Comparison of ENCODE assay signal across 8 mouse cellular contexts in genomic region chr11:23633879-23634215, GRCm38 (mm10). TPM values are rescaled to one million over a fixed set of nuclear protein-coding genes. Genes with fewer than 3 reads are reported as not detected.
DNase-seq lines count a peak whose midpoint lies in the region; ATAC-seq and TF ChIP-seq lines count a peak whose summit lies in the region.

No protein-coding gene starts in this region.

- DNase-seq in heart, postnatal 0 days (ENCODE audit: low spot score) = no peak
- no peak for DNase-seq in heart, adult 9 months (ENCODE audit: low spot score in 2 of 2)
- no peak for DNase-seq in cerebellum, postnatal 36 days
- no peak for DNase-seq in cerebellum, adult 9-11 months
- DNase-seq in B cell, adult 2 months = no peak

- no peak for TF ChIP-seq EP300 in heart, postnatal 0 days (IDR thresholded peaks at IDR 0.05; ENCODE audit: low read depth)

- no peak for ATAC-seq in heart, postnatal 0 days (ENCODE audit: insufficient read depth, low read depth)
- ATAC-seq in hindbrain, embryonic 12.5 days (ENCODE audit: low FRiP score) = no peak; the same call in 1 of the 2 replicates
- ATAC-seq in midbrain, embryonic 13.5 days = no peak; the same call in 1 of the 2 replicates

- peak overlapping the region; percentile 90 for H3K4me2 ChIP-seq in heart, postnatal 0 days (ENCODE audit: low read depth, low read length)
- H3K4me2 ChIP-seq in hindbrain, embryonic 12.5 days (replicated peaks) = peak overlapping the region; percentile 55
- H3K4me2 ChIP-seq in midbrain, embryonic 13.5 days (replicated peaks) = peak overlapping the region; percentile 66

- no peak for TF ChIP-seq CTCF in heart, postnatal 0 days (IDR thresholded peaks at IDR 0.05; ENCODE audit: low read depth)

- 7% methylated on average over 7 of the region's 7 CpGs for WGBS in heart, postnatal 0 days
- 15% methylated on average over 7 of the region's 7 CpGs for WGBS in hindbrain, embryonic 12.5 days
- 10% methylated on average over 7 of the region's 7 CpGs for WGBS in midbrain, embryonic 13.5 days

- peak overlapping the region; percentile 83 for H3K4me3 ChIP-seq in heart, postnatal 0 days (ENCODE audit: low read depth, low read length)
- H3K4me3 ChIP-seq in brown adipose tissue, adult 24 weeks (ENCODE audit: insufficient read depth, low read depth, low read length) = peak overlapping the region; percentile 39
- H3K4me3 ChIP-seq in hindbrain, embryonic 12.5 days = peak overlapping the region; percentile 87
- H3K4me3 ChIP-seq in midbrain, embryonic 13.5 days (replicated peaks) = peak overlapping the region; percentile 90

- H3K36me3 ChIP-seq in heart, postnatal 0 days (replicated peaks; ENCODE audit: control insufficient read depth, insufficient read depth, low read length) = no peaks in the 10 kb centered on the region
- H3K36me3 ChIP-seq in hindbrain, embryonic 12.5 days = no peaks in the 10 kb centered on the region
- no peaks in the 10 kb centered on the region for H3K36me3 ChIP-seq in midbrain, embryonic 13.5 days

- no peak overlapping the region for H3K27ac ChIP-seq in heart, postnatal 0 days (ENCODE audit: low read depth)
- no peak overlapping the region for H3K27ac ChIP-seq in brown adipose tissue, adult 24 weeks (replicated peaks; ENCODE audit: low read depth, low read length)
- H3K27ac ChIP-seq in hindbrain, embryonic 12.5 days = peak overlapping the region; percentile 95
- H3K27ac ChIP-seq in midbrain, embryonic 13.5 days = peak overlapping the region; percentile 98

- no peak overlapping the region for H3K9ac ChIP-seq in heart, postnatal 0 days (replicated peaks; ENCODE audit: low read depth, low read length)
- H3K9ac ChIP-seq in hindbrain, embryonic 12.5 days = peak overlapping the region; percentile 94; the same call in 1 of the 2 replicates
- H3K9ac ChIP-seq in midbrain, embryonic 13.5 days (replicated peaks) = peak overlapping the region; percentile 61

- H3K4me1 ChIP-seq in heart, postnatal 0 days (ENCODE audit: control insufficient read depth, insufficient read depth) = peaks cover 4% of the 10 kb centered on the region; the same call in 1 of the 2 replicates
- H3K4me1 ChIP-seq in brown adipose tissue, adult 24 weeks (ENCODE audit: control insufficient read depth, insufficient read depth, insufficient read length, low read length) = no peaks in the 10 kb centered on the region
- H3K4me1 ChIP-seq in hindbrain, embryonic 12.5 days = peaks cover 6% of the 10 kb centered on the region
- peaks cover 30% of the 10 kb centered on the region for H3K4me1 ChIP-seq in midbrain, embryonic 13.5 days (replicated peaks)

- H3K9me3 ChIP-seq in heart, postnatal 0 days (replicated peaks; ENCODE audit: control insufficient read depth, low read length) = no peaks in the 10 kb centered on the region
- H3K9me3 ChIP-seq in hindbrain, embryonic 12.5 days (replicated peaks) = no peaks in the 10 kb centered on the region
- no peaks in the 10 kb centered on the region for H3K9me3 ChIP-seq in midbrain, embryonic 13.5 days

- H3K27me3 ChIP-seq in heart, postnatal 0 days (ENCODE audit: control insufficient read depth, insufficient read depth, low read length) = no peaks in the 10 kb centered on the region
- no peaks in the 10 kb centered on the region for H3K27me3 ChIP-seq in hindbrain, embryonic 12.5 days
- H3K27me3 ChIP-seq in midbrain, embryonic 13.5 days = no peaks in the 10 kb centered on the region

RNA-seq across cellular contexts. Expression of gene 0610010F05Rik, which starts 0.4 kb away (rescaled TPM):
- 6.0 and 6.6 TPM in 2 replicates for total RNA-seq in heart, postnatal 0 days (2014; rRNA removed; ENCODE audit: low replicate concordance)
- 15.8 and 16.2 TPM in 2 replicates for polyA plus RNA-seq in heart, postnatal 0 days (2015; fragmentation: Nextera tagmentation; extraction: Ambion mirVana)
- polyA plus RNA-seq in brown adipose tissue, adult 24 weeks (2012; ENCODE audit: insufficient read depth, insufficient read length, missing spikeins) = 16.5 and 20.5 TPM in 2 replicates
- polyA plus RNA-seq in hindbrain, embryonic 12.5 days (2016; fragmentation: Nextera tagmentation; extraction: Ambion mirVana) = 90.0 and 95.1 TPM in 2 replicates
- polyA plus RNA-seq in midbrain, embryonic 13.5 days (2015; fragmentation: Nextera tagmentation; extraction: Ambion mirVana) = 141 and 149 TPM in 2 replicates

RNA-seq across cellular contexts. Expression of gene Pus10, which starts 31.6 kb away (rescaled TPM):
- total RNA-seq in heart, postnatal 0 days (2014; rRNA removed; ENCODE audit: low replicate concordance) = 4.8 and 13.3 TPM in 2 replicates
- polyA plus RNA-seq in heart, postnatal 0 days (2015; fragmentation: Nextera tagmentation; extraction: Ambion mirVana) = 7.9 and 8.7 TPM in 2 replicates
- polyA plus RNA-seq in brown adipose tissue, adult 24 weeks (2012; ENCODE audit: insufficient read depth, insufficient read length, missing spikeins) = 22.4 and 28.6 TPM in 2 replicates
- 20.9 and 22.2 TPM in 2 replicates for polyA plus RNA-seq in hindbrain, embryonic 12.5 days (2016; fragmentation: Nextera tagmentation; extraction: Ambion mirVana)
- polyA plus RNA-seq in midbrain, embryonic 13.5 days (2015; fragmentation: Nextera tagmentation; extraction: Ambion mirVana) = 13.3 and 14.7 TPM in 2 replicates

RNA-seq across cellular contexts. Expression of gene Pex13, which starts 31.9 kb away (rescaled TPM):
- 12.7 and 22.5 TPM in 2 replicates for total RNA-seq in heart, postnatal 0 days (2014; rRNA removed; ENCODE audit: low replicate concordance)
- polyA plus RNA-seq in heart, postnatal 0 days (2015; fragmentation: Nextera tagmentation; extraction: Ambion mirVana) = 27.8 and 33.0 TPM in 2 replicates
- polyA plus RNA-seq in brown adipose tissue, adult 24 weeks (2012; ENCODE audit: insufficient read depth, insufficient read length, missing spikeins) = 137 and 149 TPM in 2 replicates
- polyA plus RNA-seq in hindbrain, embryonic 12.5 days (2016; fragmentation: Nextera tagmentation; extraction: Ambion mirVana) = 48.2 and 51.0 TPM in 2 replicates
- polyA plus RNA-seq in midbrain, embryonic 13.5 days (2015; fragmentation: Nextera tagmentation; extraction: Ambion mirVana) = 34.7 and 41.8 TPM in 2 replicates

Comparison
In these comparisons a context has a peak if more than half of its experiments do, and no peak if none do; other contexts are left out.
1. H3K27ac ChIP-seq: peak in hindbrain, embryonic 12.5 days (single experiment) and midbrain, embryonic 13.5 days (single experiment); none in heart, postnatal 0 days (single experiment) and brown adipose tissue, adult 24 weeks (single experiment).
2. H3K4me3 ChIP-seq: peak in every context shown above with its lines; median percentile 90 in midbrain, embryonic 13.5 days; 87 in hindbrain, embryonic 12.5 days; 83 in heart, postnatal 0 days; 39 in brown adipose tissue, adult 24 weeks.
3. Peak in every context shown above with its lines, with median percentiles within 50 percentile points of each other: H3K4me2 ChIP-seq.